In genomic region chr4:153632056-153632455, GRCm38 (mm10) we compare ENCODE assay signal across 30 mouse cellular contexts.
"Had no signal": no experiment of that assay in that cellular context is flagged by ENCODE, and none has a peak within 500 bp of the region (broad histone marks: within the 10 kb centered on the region; RNA-seq: fewer than 3 reads in every experiment).

No protein-coding gene starts in this region.

- DNase-seq: left cerebral cortex, postnatal 4 days; liver; liver, embryonic 13.5 days; liver, postnatal 0 days; lung, adult 18-20 months; lung, adult 2 months; lung, embryonic 14.5 days; lung, postnatal 10 days; lung, postnatal 14 days; lung, postnatal 36 days; lung, postnatal 4 days had no signal

- H3K27ac ChIP-seq: limb, embryonic 10.5 days; limb, embryonic 12.5 days; limb, embryonic 13.5 days; limb, embryonic 15.5 days; liver, embryonic 12.5 days; liver, embryonic 13.5 days; liver, embryonic 14.5 days; liver, embryonic 15.5 days; lung, embryonic 15.5 days; macrophage; midbrain, embryonic 10.5 days; midbrain, embryonic 12.5 days; midbrain, embryonic 13.5 days; midbrain, embryonic 15.5 days had no signal

- H3K4me3 ChIP-seq: limb, embryonic 10.5 days; limb, embryonic 12.5 days; limb, embryonic 13.5 days; limb, embryonic 15.5 days; liver, embryonic 12.5 days; liver, embryonic 13.5 days; liver, embryonic 15.5 days; lung, embryonic 15.5 days; megakaryocyte, embryonic 14.5 days; midbrain, embryonic 10.5 days; midbrain, embryonic 12.5 days; midbrain, embryonic 13.5 days; midbrain, embryonic 15.5 days; myocyte had no signal

- H3K4me2 ChIP-seq: limb, embryonic 12.5 days; limb, embryonic 13.5 days; limb, embryonic 15.5 days; liver, embryonic 11.5 days; liver, embryonic 12.5 days; liver, embryonic 13.5 days; liver, embryonic 15.5 days; lung, embryonic 14.5 days; lung, embryonic 15.5 days; midbrain, embryonic 11.5 days; midbrain, embryonic 12.5 days; midbrain, embryonic 13.5 days had no signal

- H3K27me3 ChIP-seq: limb, embryonic 15.5 days; liver, embryonic 13.5 days; liver, embryonic 15.5 days; lung, embryonic 15.5 days; megakaryocyte, embryonic 14.5 days; midbrain, embryonic 13.5 days; midbrain, embryonic 15.5 days had no signal

- H3K4me1 ChIP-seq: limb, embryonic 10.5 days; limb, embryonic 12.5 days; limb, embryonic 13.5 days; limb, embryonic 15.5 days; liver, embryonic 12.5 days; liver, embryonic 13.5 days; liver, embryonic 15.5 days; lung, embryonic 15.5 days; megakaryocyte, embryonic 14.5 days had no signal

- H3K36me3 ChIP-seq: limb, embryonic 10.5 days; limb, embryonic 12.5 days; limb, embryonic 13.5 days; limb, embryonic 15.5 days; liver, embryonic 12.5 days; liver, embryonic 13.5 days; liver, embryonic 15.5 days; lung, embryonic 15.5 days; midbrain, embryonic 10.5 days; midbrain, embryonic 12.5 days; midbrain, embryonic 13.5 days; midbrain, embryonic 15.5 days had no signal

- H3K9me3 ChIP-seq: limb, embryonic 10.5 days; limb, embryonic 12.5 days; limb, embryonic 13.5 days; limb, embryonic 15.5 days; liver, embryonic 13.5 days; liver, embryonic 15.5 days; lung, embryonic 15.5 days; midbrain, embryonic 10.5 days; midbrain, embryonic 15.5 days had no signal

- H3K9ac ChIP-seq: limb, embryonic 12.5 days; limb, embryonic 13.5 days; limb, embryonic 15.5 days; liver, embryonic 12.5 days; liver, embryonic 13.5 days; liver, embryonic 14.5 days; liver, embryonic 15.5 days; liver, postnatal 0 days; lung, embryonic 14.5 days; lung, embryonic 15.5 days; midbrain, embryonic 12.5 days; midbrain, embryonic 13.5 days; midbrain, embryonic 15.5 days had no signal

- ATAC-seq: liver, embryonic 12.5 days; liver, postnatal 0 days; lung, postnatal 0 days; midbrain, embryonic 13.5 days; midbrain, embryonic 15.5 days; midbrain, embryonic 16.5 days had no signal
